Mouse (Mus musculus): ENCODE results near the gene Slc39a5. TPM values are rescaled to one million over a fixed set of nuclear protein-coding genes. Genes with fewer than 3 reads are reported as not detected.

Gene Slc39a5
- polyA plus RNA-seq, 1 experiment, result not detected

- peaks cover 15% of the 10 kb centered on the region for H3K4me1 ChIP-seq (ENCODE audit: control insufficient read depth, insufficient read depth, low read length)
- H3K4me3 ChIP-seq (ENCODE audit: insufficient read depth, low read depth, low read length), result no peak overlapping the region
- TF ChIP-seq POLR2A (IDR thresholded peaks at IDR 0.05; ENCODE audit: insufficient read depth, low read depth, low read length), result no peak
- TF ChIP-seq CTCF (IDR thresholded peaks at IDR 0.05; ENCODE audit: insufficient read depth, low read depth, low read length), result no peak
- H3K27ac ChIP-seq (ENCODE audit: insufficient read depth, low read depth, low read length), result no peak overlapping the region
- 73% methylated on average over 6 of the region's 6 CpGs for WGBS
Observed at GRCm38 (mm10) chr10:128374393-128374792, 26.6 kb downstream of the Slc39a5 start.

- H3K4me3 ChIP-seq (ENCODE audit: insufficient read depth, low read depth, low read length), result no peak overlapping the region
- no peak overlapping the region for H3K27ac ChIP-seq (ENCODE audit: insufficient read depth, low read depth, low read length)
- H3K4me1 ChIP-seq (ENCODE audit: control insufficient read depth, insufficient read depth, low read length), result peaks cover 6% of the 10 kb centered on the region
- TF ChIP-seq POLR2A (IDR thresholded peaks at IDR 0.05; ENCODE audit: insufficient read depth, low read depth, low read length) (no peak), CTCF (IDR thresholded peaks at IDR 0.05; ENCODE audit: insufficient read depth, low read depth, low read length) (no peak)
- WGBS, result 84% methylated on average over 6 of the region's 6 CpGs
Observed at GRCm38 (mm10) chr10:128372989-128373748, 27.9 kb downstream of the Slc39a5 start.

DNA sequence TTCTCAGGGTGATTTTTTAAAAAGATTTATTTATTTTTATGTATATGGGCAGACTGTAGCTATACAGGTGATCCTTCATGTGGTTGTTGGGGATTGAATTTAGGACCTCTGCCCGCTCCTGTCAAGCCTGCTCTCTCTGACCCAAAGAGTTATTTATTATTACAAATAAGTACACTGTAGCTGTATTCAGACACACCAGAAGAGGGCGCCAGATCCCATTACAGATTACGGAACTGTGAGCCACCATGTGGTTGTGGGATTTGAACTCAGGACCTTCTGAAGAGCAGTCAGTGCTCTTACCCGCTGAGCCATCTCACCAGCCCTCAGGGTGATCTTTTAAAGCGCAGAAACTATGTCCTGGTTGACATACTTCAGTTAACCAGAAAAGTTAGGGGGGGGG, 28.9 kb downstream of the Slc39a5 start:
- no peak overlapping the region for H3K4me3 ChIP-seq (ENCODE audit: insufficient read depth, low read depth, low read length)
- WGBS, result 73% methylated on average over 5 of the region's 5 CpGs
- no peak for TF ChIP-seq POLR2A (IDR thresholded peaks at IDR 0.05; ENCODE audit: insufficient read depth, low read depth, low read length)
- TF ChIP-seq CTCF (IDR thresholded peaks at IDR 0.05; ENCODE audit: insufficient read depth, low read depth, low read length), result no peak
- H3K27ac ChIP-seq (ENCODE audit: insufficient read depth, low read depth, low read length), result no peak overlapping the region
- H3K4me1 ChIP-seq (ENCODE audit: control insufficient read depth, insufficient read depth, low read length), result peaks cover 7% of the 10 kb centered on the region; the same call in 1 of the 2 replicates

DNA sequence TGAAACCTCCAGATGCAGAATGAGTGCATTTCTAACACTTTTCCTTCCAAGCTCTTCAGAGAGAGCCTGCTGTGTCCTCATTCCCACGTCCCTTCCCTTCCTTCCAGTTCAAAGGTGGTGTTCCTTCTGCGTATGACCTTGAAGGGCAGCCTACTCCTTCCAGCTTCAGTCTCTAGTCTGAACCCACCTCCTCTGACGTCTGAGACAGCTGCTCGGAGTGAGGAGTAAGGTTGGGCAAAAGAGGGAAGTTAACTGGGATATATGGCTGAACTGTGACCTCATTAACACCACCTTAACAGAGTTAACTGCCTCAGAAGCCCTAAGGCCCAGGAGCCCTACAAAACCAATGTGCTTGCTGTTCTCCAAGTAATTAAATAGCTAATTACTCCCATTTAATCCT, 30.4 kb downstream of the Slc39a5 start:
- TF ChIP-seq POLR2A (IDR thresholded peaks at IDR 0.05; ENCODE audit: insufficient read depth, low read depth, low read length), result no peak
- TF ChIP-seq CTCF (IDR thresholded peaks at IDR 0.05; ENCODE audit: insufficient read depth, low read depth, low read length), result no peak
- 54% methylated on average over 4 of the region's 4 CpGs for WGBS
- H3K4me3 ChIP-seq (ENCODE audit: insufficient read depth, low read depth, low read length), result no peak overlapping the region
- H3K4me1 ChIP-seq (ENCODE audit: control insufficient read depth, insufficient read depth, low read length), result peaks cover 5% of the 10 kb centered on the region; the same call in 1 of the 2 replicates
- no peak overlapping the region for H3K27ac ChIP-seq (ENCODE audit: insufficient read depth, low read depth, low read length)

DNA sequence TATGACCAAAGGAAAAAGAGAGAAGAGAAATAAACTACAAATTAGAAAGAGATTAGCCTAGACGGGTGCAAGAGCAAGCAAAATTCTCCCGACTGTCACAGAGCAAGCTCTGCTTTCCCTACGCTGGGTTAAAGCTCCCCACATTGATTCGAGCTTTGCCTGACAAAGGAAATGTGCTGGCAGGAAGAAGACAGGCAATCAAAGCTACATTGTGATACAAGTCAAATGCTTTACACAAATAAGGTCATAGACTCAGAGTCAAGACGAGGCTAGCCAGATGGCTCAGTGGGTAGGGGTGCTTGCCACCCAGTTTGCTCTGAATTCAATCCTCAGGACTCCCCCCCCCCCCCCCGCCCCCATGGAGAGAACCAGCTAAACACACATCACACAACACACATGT, 31.0 kb downstream of the Slc39a5 start:
- Histone ChIP-seq H3K4me1 (ENCODE audit: control insufficient read depth, insufficient read depth, low read length) (peaks cover 5% of the 10 kb centered on the region; the same call in 1 of the 2 replicates), H3K4me3 (ENCODE audit: insufficient read depth, low read depth, low read length) (no peak overlapping the region), H3K27ac (ENCODE audit: insufficient read depth, low read depth, low read length) (no peak overlapping the region)
- 46% methylated on average over 6 of the region's 6 CpGs for WGBS
- TF ChIP-seq CTCF (IDR thresholded peaks at IDR 0.05; ENCODE audit: insufficient read depth, low read depth, low read length) (no peak), POLR2A (IDR thresholded peaks at IDR 0.05; ENCODE audit: insufficient read depth, low read depth, low read length) (no peak)

- no peak overlapping the region for H3K4me3 ChIP-seq (ENCODE audit: insufficient read depth, low read depth, low read length)
- TF ChIP-seq POLR2A (IDR thresholded peaks at IDR 0.05; ENCODE audit: insufficient read depth, low read depth, low read length), result no peak
- no peak for TF ChIP-seq CTCF (IDR thresholded peaks at IDR 0.05; ENCODE audit: insufficient read depth, low read depth, low read length)
- peak overlapping the region; percentile 71 for H3K27ac ChIP-seq (ENCODE audit: insufficient read depth, low read depth, low read length)
- 70% methylated on average over 6 of the region's 6 CpGs for WGBS
- peaks cover 5% of the 10 kb centered on the region; the same call in 1 of the 2 replicates for H3K4me1 ChIP-seq (ENCODE audit: control insufficient read depth, insufficient read depth, low read length)
Observed at GRCm38 (mm10) chr10:128369599-128369998, 31.4 kb downstream of the Slc39a5 start.

DNA sequence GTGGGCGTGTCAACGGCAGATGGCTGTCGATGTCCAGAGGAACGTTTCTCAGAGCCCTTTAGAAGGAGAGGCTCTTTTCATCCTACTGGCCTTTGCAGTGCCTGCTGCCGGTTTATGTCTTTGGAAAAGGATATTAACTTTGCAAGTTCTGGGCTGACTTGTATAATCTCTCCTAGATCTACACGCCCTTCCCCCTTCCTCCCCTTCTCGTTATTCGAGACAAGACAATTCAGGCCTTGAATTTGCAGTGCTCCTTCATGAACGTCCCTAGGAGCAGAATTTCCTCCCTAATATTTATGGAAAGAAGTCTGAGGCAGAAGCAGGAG, 31.8 kb downstream of the Slc39a5 start:
- 2% methylated on average over 9 of the region's 9 CpGs for WGBS
- Histone ChIP-seq H3K4me1 (ENCODE audit: control insufficient read depth, insufficient read depth, low read length) (peaks cover 5% of the 10 kb centered on the region; the same call in 1 of the 2 replicates), H3K4me3 (ENCODE audit: insufficient read depth, low read depth, low read length) (peak overlapping the region; percentile 60), H3K27ac (ENCODE audit: insufficient read depth, low read depth, low read length) (peak overlapping the region; percentile 71)
- no peak for TF ChIP-seq CTCF (IDR thresholded peaks at IDR 0.05; ENCODE audit: insufficient read depth, low read depth, low read length)
- TF ChIP-seq POLR2A (IDR thresholded peaks at IDR 0.05; ENCODE audit: insufficient read depth, low read depth, low read length), result no peak

DNA sequence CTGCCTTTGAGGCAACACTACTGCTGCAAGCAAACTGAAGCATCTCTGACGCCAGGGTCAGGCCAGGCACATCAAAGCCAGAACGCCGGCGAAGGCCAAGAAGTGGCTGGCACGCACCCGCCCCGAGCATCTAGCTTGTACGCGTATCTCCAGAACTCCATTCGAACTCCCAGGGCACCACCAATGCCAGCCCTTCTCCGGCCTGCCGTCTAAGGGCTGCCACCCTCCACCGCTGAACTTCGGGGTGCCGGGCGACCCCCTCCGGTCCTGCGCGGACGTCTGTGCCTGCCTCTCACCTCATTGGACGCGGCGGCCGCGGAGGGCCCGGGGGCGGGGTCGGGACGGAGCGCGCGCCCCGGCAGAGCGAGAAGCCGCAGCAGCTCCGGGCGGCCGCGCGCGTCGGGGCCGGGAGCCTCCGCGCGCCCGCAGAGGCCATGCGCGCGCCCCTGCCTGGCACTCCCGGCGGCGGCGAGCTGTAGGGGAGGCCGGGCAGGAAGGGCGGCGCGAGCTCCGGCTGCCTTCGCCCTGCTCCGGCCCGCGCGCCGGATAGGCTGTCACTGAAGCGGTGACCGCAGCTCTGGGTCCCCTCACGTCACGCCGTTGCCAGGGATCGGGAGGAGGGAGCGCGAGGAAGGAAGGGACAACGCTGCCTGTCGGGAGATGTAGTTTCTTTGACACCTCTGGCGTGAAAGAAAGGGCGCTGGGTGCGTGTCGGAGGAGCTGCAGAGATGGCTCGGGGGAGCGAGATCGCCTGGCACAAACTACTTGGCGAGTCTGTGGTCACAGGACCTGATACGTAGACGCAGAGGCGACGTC, 32.4 kb downstream of the Slc39a5 start, which contains the start of gene Coq10a:
Coq10a (minus strand) TSS at position 596 of the 816 bp plus-strand sequence.
- Histone ChIP-seq H3K4me3 (ENCODE audit: insufficient read depth, low read depth, low read length) (peak within 1 kb of the TSS; percentile 60), H3K4me1 (ENCODE audit: control insufficient read depth, insufficient read depth, low read length) (peaks cover 5% of the 10 kb centered on the region; the same call in 1 of the 2 replicates), H3K27ac (ENCODE audit: insufficient read depth, low read depth, low read length) (peak within 1 kb of the TSS; percentile 76)
- WGBS, result under 1% methylated on average over 84 of the region's 87 CpGs
- no peak for TF ChIP-seq CTCF (IDR thresholded peaks at IDR 0.05; ENCODE audit: insufficient read depth, low read depth, low read length)
- TF ChIP-seq POLR2A (IDR thresholded peaks at IDR 0.05; ENCODE audit: insufficient read depth, low read depth, low read length), result peak; percentile 94
